Mouse (Mus musculus) limb, embryonic 10.5 days (tissue): ENCODE measurements around the gene Tbce. TPM values are rescaled to one million over a fixed set of nuclear protein-coding genes. Genes with fewer than 3 reads are reported as not detected.
A peak's percentile ranks its signal among the peaks of the same experiment; 100 is the strongest.

Experiments used
- DNase-seq: peaks from one replicate; pipeline ENCODE4 v3.0.0-alpha.2; 2017; ENCODE audit warnings: low spot score
- H3K27ac ChIP-seq: fragments of 300-500 bp; sonication (generic); 2 replicates; pipeline ENCODE4 v1.5.1; 2016; ENCODE audit warnings: mild to moderate bottlenecking
- H3K27me3 ChIP-seq: fragments of 300-500 bp; sonication (generic); 2 replicates; pipeline ENCODE4 v1.6.1; 2016; ENCODE audit warnings: low read depth, mild to moderate bottlenecking; ENCODE audit not compliant: poor library complexity, severe bottlenecking
- H3K36me3 ChIP-seq: fragments of 300-500 bp; sonication (generic); 2 replicates; pipeline ENCODE4 v1.6.1; 2016; ENCODE audit warnings: mild to moderate bottlenecking, moderate library complexity
- H3K4me1 ChIP-seq: fragments of 300-500 bp; sonication (generic); 2 replicates; pipeline ENCODE4 v1.6.1; 2016
- H3K4me3 ChIP-seq: fragments of 300-500 bp; sonication (generic); 2 replicates; pipeline ENCODE4 v1.5.1; 2016; ENCODE audit warnings: mild to moderate bottlenecking, moderate library complexity
- H3K9me3 ChIP-seq: fragments of 300-500 bp; sonication (generic); replicated peaks from 2 replicates; pipeline ENCODE4 v1.6.1; 2016; ENCODE audit warnings: mild to moderate bottlenecking
- WGBS: fragments of 180-500 bp; shearing (Covaris S2); methylation state at CpG from one replicate; pipeline ENCODE4 v1.1.7; 2016; 5-methylcytosine and 5-hydroxymethylcytosine counted together
- polyA plus RNA-seq: library from polyadenylated mRNA; unstranded; fragments of >200 nt; fragmentation: Nextera tagmentation; extraction: Ambion mirVana; gene quantifications from 2 replicates; pipeline ENCODE4 v1.2.1, GENCODE M21; 2016

The Tbce gene
- polyA plus RNA-seq, result 48.2 and 54.3 TPM in 2 replicates

DNA sequence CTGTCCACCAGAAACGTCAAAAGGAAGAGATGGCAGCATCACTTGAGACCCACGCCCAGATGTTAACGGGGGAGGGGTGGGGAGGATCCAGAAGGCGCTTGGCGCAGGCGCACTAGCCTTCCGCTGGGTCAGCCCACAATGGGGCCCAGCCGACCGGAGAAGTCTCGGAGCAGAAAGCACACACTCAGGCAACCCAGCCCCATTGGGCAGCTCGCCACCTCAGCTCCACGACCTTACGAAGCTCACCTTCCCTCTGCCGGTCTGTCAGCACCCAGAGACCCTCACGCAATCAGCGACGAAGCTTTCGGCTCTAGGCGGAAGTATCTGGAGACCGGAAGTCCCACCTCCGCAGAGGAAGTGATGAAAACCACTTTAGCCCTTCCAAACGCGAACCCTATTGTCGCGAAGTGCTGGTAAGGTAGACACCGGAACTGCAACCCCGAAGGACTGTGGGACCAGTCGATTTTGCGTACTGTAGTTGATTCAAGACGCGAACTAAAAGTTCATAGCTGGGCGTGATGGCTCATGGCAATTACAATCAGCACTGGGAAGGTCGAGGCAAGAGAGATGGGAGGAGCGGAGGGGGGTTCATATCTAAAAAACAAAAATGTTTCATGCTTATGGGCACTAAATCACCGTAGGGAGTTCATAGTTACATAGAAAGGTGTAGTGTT lies at the start of gene Tbce:
Tbce (minus strand) TSS at position 347 of the 674 bp plus-strand sequence.
- H3K4me3 ChIP-seq, result peak within 1 kb of the TSS; percentile 71
- no peaks in the 10 kb centered on the region for H3K27me3 ChIP-seq
- peak; percentile 93 for DNase-seq
- peaks cover 5% of the 10 kb centered on the region; the same call in 1 of the 2 replicates for H3K36me3 ChIP-seq
- no peaks in the 10 kb centered on the region for H3K9me3 ChIP-seq
- under 1% methylated on average over 35 of the region's 35 CpGs for WGBS
- H3K27ac ChIP-seq, result peak within 1 kb of the TSS; percentile 98
- H3K4me1 ChIP-seq, result peaks cover 10% of the 10 kb centered on the region

DNA sequence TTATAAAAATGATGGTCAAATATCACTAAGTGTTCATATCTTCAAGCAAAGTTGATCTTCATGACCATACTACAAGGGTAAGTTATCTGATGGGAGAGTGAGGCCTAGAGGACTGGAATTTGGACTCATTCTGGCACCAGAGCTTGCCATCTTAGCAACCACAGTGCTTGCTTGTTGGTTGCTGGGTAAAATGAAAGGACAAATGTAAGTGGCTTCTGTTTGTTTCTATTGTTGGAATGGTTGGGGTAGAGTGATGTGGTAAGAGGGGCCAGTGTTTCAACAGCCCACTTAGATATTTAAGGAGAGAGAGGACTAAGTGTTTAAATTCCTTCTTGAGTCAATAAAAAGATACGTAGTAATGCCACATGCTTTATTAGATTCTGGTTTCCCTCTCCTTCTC lies 49.2 kb upstream of the Tbce start:
- H3K4me3 ChIP-seq, result no peak overlapping the region
- no peaks in the 10 kb centered on the region for H3K27me3 ChIP-seq
- H3K36me3 ChIP-seq, result peaks cover 18% of the 10 kb centered on the region
- no peaks in the 10 kb centered on the region for H3K9me3 ChIP-seq
- H3K4me1 ChIP-seq, result no peaks in the 10 kb centered on the region
- WGBS, result 100% methylated on average over 1 of the region's 1 CpGs
- no peak overlapping the region for H3K27ac ChIP-seq
- no peak for DNase-seq

DNA sequence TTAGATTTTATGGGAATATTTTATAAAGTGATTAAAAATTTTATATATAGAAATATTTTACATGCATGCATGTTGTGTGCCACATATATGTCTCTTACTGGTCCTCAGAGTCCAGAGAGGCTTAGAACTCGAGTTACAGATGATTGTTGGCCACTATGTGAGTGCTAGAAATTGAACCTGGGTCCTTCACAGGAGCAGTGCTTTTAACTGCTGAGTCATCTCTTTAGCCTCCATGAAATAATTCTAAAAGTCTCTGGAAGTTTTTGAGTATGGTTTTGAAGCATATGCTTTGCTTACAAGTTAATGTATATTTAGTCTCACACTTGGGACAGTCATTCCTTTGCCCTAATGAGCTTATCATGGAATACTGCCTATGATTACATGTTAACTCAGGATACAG lies 35.9 kb upstream of the Tbce start:
- WGBS, result 91% methylated on average over 1 of the region's 1 CpGs
- H3K4me3 ChIP-seq, result no peak overlapping the region
- H3K27me3 ChIP-seq, result no peaks in the 10 kb centered on the region
- H3K9me3 ChIP-seq, result no peaks in the 10 kb centered on the region
- H3K4me1 ChIP-seq, result no peaks in the 10 kb centered on the region
- no peak for DNase-seq
- peaks cover 30% of the 10 kb centered on the region for H3K36me3 ChIP-seq
- H3K27ac ChIP-seq, result no peak overlapping the region

DNA sequence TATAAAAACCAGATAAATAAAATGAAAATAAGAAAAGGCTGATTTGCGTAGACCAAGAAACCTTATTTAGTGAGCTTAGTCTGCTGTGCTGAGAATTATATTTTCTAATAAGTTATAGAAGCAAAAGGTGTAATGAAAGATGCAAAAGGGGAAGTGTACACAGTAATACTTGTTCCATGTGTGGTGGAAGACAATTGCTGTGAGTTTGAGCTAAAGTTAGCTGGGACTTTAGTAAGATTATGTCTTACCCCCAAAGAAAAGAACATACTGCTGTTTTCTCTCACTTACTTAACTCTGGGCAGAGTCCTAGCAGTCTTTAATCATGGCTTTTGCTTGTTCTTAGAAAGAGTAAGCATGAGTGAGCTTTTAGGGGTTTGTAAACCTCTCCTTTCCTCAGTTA lies 34.9 kb upstream of the Tbce start:
- H3K27me3 ChIP-seq, result no peaks in the 10 kb centered on the region
- H3K36me3 ChIP-seq, result peaks cover 35% of the 10 kb centered on the region
- 100% methylated on average over 1 of the region's 1 CpGs for WGBS
- no peak overlapping the region for H3K4me3 ChIP-seq
- H3K4me1 ChIP-seq, result no peaks in the 10 kb centered on the region
- no peak for DNase-seq
- H3K27ac ChIP-seq, result no peak overlapping the region
- no peaks in the 10 kb centered on the region for H3K9me3 ChIP-seq

DNA sequence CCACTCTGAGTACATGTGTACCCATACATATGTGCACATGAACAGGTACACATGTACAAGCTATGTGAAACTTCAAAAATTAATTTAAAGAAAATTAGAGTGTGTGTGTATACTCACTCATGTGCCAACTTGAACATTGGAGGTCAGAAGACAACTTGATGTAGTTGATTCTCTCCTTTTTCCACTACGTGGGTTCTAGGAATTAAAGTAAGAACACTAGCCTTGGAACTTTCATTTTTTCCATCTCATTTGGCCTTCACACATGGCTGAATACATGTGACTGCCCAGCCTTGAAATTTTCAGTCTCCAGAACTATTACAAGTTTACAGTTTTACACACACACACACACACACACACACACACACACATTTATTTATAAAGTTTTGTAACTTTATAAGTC lies 29.9 kb upstream of the Tbce start:
- no peak overlapping the region for H3K27ac ChIP-seq
- H3K36me3 ChIP-seq, result peaks cover 56% of the 10 kb centered on the region

DNA sequence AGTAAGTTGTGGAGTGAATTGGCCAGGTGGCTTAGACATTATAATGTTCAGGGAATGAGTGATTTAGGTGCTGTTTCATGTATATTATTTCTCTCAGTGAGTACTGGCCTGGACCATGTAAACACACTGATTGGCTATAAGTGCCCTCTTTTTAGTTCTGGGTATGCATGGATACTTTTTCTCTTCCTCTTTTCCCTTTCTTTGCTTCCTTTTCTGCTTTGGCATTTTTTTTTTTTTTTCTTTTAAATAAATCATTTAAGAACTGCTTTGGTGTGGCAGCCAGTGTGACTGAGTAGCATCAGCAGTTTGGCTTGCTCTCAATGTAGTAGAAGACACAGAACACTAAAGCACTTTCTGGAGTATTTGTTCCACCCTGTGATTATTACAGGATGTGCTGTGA lies 28.6 kb upstream of the Tbce start:
- peaks cover 4% of the 10 kb centered on the region; the same call in 1 of the 2 replicates for H3K4me1 ChIP-seq
- no peak overlapping the region for H3K27ac ChIP-seq
- no peaks in the 10 kb centered on the region for H3K27me3 ChIP-seq
- peaks cover 55% of the 10 kb centered on the region for H3K36me3 ChIP-seq
- no peak for DNase-seq
- H3K9me3 ChIP-seq, result no peaks in the 10 kb centered on the region
- no peak overlapping the region for H3K4me3 ChIP-seq

More for the DNA sequence above, 29.9 kb upstream of the Tbce start:
- no peak for DNase-seq
- no peaks in the 10 kb centered on the region for H3K9me3 ChIP-seq
- H3K4me1 ChIP-seq, result peaks cover 4% of the 10 kb centered on the region; the same call in 1 of the 2 replicates
- no peaks in the 10 kb centered on the region for H3K27me3 ChIP-seq
- no peak overlapping the region for H3K4me3 ChIP-seq
- 97% methylated on average over 1 of the region's 1 CpGs for WGBS

DNA sequence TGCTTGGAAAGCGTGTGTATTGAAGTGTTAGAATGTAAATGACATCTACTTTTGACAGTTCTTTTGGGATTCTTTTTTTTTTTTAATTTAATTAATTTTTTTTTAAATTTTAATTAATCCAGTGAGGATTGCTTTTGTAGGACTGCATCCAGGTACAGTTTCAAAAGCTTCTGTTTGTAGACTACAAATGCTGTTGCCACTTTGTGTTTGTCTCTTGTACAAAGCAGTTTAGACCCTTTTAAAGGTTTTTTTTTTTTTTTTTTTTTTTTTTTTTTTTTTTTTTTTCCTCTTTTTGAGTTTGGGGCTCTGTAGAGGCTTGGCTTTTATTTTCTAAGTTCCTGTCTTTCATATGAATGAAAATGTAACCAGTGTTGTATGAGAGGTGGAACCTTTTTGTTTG lies 26.3 kb upstream of the Tbce start:
- no peak for DNase-seq
- Histone ChIP-seq H3K27me3 (no peaks in the 10 kb centered on the region), H3K4me1 (peaks cover 10% of the 10 kb centered on the region), H3K36me3 (peaks cover 42% of the 10 kb centered on the region), H3K9me3 (no peaks in the 10 kb centered on the region), H3K4me3 (no peak overlapping the region), H3K27ac (no peak overlapping the region)
- 92% methylated on average over 1 of the region's 1 CpGs for WGBS

DNA sequence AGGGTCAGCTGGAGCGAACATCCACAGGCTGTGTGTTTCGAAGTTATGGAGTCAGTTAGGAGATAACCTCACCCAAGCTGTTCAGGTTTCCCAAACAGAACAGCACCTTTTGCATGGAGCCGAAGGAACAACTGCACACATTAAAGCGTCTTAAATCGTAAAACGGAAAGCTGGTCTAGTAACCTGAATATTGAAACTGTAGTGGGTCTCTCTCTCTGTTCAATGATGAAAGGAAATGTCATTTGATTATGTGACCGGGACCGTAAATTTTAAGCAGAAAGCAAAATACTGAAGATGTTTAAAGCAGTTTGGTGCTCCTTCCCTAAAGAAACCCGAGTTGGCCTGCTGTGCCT lies 25.6 kb upstream of the Tbce start:
- Histone ChIP-seq H3K4me3 (peak overlapping the region; percentile 98), H3K27ac (peak overlapping the region; percentile 98; the same call in 1 of the 2 replicates), H3K4me1 (peaks cover 11% of the 10 kb centered on the region), H3K9me3 (no peaks in the 10 kb centered on the region), H3K36me3 (peaks cover 43% of the 10 kb centered on the region), H3K27me3 (no peaks in the 10 kb centered on the region)
- WGBS, result 25% methylated on average over 9 of the region's 9 CpGs
- DNase-seq, result no peak

DNA sequence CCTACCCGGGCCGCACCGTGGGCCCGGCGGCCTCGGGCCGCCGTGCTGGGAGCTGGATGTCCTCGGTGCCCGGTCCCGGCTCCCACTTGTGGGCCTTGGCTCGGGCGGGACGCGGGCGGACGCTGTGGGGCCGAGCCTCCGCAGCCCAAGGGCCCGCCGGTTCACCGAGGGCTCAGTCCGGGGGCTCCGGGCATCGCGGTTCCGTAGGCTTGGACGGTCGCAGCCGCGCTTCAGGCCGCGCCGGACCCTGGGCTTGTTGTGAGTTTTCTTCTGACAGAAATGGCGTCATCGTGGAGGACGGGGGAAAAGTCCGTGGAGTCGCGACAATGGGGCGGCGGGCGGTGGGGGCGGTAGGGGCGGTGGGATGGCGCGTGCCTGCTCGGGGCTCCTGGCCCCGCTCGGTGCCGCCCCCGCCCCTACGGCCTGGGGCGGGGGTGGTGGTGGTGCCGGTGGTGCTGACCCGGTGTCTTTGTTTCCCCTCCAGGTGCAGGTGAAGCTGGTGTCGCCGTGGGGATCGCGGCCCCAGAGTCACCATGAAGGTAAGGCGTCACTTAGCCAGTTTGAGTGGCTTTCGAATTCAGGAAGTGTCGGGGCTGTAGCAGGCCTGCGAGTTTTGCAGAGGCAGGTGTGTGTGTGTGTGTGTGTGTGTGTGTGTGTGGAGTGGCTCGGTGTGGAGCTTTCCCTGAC lies 25.0 kb upstream of the Tbce start:
- peaks cover 42% of the 10 kb centered on the region for H3K36me3 ChIP-seq
- no peaks in the 10 kb centered on the region for H3K27me3 ChIP-seq
- no peaks in the 10 kb centered on the region for H3K9me3 ChIP-seq
- H3K27ac ChIP-seq, result peak overlapping the region; percentile 98
- under 1% methylated on average over 65 of the region's 65 CpGs for WGBS
- H3K4me3 ChIP-seq, result peak overlapping the region; percentile 98
- peak; percentile 63 for DNase-seq
- H3K4me1 ChIP-seq, result peaks cover 11% of the 10 kb centered on the region

DNA sequence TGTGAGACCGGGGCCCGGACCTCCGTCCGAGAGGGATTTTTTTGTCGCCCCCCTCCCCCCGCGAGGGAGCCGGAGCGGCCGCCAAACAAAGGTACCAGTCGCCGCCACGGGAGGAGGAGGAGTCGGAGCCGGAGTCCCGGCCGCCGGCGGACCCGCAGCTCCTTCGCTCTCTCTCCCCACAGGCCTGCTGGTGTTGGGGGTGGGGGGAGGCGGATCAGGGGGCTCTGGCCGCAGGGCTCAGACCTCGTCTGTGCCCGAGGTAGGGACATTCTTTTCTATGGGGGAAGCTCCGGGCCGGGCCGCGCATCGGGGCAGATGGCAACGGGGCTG lies 24.5 kb upstream of the Tbce start:
- no peaks in the 10 kb centered on the region for H3K9me3 ChIP-seq
- peak overlapping the region; percentile 98 for H3K4me3 ChIP-seq
- H3K27ac ChIP-seq, result peak overlapping the region; percentile 98
- 0% methylated on average over 22 of the region's 31 CpGs for WGBS
- peaks cover 43% of the 10 kb centered on the region for H3K36me3 ChIP-seq
- DNase-seq, result no peak
- H3K27me3 ChIP-seq, result no peaks in the 10 kb centered on the region
- peaks cover 11% of the 10 kb centered on the region for H3K4me1 ChIP-seq

DNA sequence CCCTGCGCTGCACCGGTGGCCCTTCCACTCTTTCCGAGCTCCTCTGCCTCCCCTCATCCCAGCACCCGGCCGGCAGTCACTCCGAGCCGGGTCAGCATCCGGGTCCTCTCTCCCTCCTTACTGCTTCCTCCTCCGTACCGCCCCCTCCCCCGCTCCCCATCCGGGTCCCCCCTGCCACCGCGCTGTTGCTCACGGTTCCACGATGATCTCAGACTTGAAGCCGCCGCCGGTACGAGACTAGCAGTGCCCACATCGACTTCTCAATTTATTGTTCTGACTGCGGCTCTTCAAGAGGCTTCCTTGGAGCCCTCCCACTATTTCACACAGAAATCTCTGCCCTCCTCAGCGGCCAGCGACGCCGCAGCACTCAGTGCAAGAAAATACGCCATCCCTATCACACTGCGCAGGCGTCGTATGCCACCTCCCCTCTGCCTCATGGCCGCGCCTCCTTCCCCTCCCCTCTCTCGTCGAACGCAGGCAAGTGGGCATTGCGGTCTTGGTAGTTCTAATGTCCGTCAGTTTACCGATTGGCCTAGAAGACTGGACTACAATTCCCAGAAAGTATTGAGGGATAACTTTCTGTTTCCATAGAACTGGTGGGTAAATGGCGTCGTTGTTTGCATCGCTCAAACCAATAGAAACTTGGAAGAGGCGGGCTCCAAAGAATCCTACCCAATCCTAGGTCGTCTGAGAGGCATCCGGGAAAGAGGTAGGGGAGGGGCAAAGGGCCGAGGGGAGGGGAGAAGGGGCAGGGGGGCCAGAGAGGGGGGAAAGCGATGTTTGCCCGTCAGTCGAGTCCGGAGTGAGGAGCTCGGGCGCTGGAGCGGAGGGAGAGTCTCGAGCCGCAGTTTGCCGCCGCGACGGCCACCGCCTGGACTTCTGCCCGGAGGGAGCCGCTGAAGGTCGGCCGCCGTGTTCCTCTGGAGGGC lies 23.8 kb upstream of the Tbce start, which contains the start of the genes Arid4b and Ggps1:
Arid4b (plus strand) TSS at position 220 of the 929 bp plus-strand sequence.
Ggps1 (minus strand) TSS at position 476 of the 929 bp plus-strand sequence.
- H3K36me3 ChIP-seq, result peaks cover 40% of the 10 kb centered on the region
- peak within 1 kb of the TSS; percentile 98 for H3K27ac ChIP-seq
- H3K27me3 ChIP-seq, result no peaks in the 10 kb centered on the region
- peak; percentile 95 for DNase-seq
- peaks cover 11% of the 10 kb centered on the region for H3K4me1 ChIP-seq
- peak within 1 kb of the TSS; percentile 98 for H3K4me3 ChIP-seq
- no peaks in the 10 kb centered on the region for H3K9me3 ChIP-seq
- under 1% methylated on average over 64 of the region's 64 CpGs for WGBS

DNA sequence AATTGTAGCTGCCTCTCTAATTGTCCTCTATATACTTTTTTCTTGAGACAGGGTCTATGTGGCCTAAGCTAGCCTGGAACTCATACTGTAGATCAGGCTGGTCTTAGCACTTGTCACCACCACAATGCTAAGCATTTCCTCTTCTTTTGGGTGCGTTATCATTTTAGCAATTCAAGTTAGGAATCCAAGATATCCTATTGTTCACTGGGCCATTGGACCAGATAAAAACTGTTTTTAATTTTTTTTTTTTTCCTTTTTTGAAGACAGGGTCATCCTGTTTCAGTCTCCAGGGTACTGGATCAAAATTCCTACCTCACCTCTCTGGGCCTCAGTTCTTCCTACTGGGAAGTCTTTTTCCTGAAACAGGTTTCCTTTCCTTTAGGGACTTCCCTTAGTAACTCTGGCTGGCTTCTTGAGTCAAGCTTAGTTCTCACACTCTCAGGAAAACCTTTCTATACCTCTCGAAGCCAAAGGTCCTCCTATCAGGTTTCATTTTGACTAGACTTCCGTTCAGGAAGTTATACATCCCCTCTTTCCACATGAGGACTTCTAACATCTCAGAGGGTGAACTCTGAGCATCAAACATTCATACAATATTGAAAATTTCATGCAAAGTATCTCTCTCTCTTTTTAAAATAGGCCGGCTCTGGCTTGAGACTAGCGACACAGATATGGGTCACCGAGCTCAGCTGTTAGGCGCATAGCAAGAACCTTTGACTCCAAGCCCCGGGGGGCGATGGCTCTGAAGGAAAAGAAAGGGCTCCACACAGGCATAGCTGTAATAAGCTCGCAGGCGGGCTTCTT lies 23.0 kb upstream of the Tbce start:
- H3K4me1 ChIP-seq, result peaks cover 11% of the 10 kb centered on the region
- H3K36me3 ChIP-seq, result peaks cover 34% of the 10 kb centered on the region
- H3K27ac ChIP-seq, result peak overlapping the region; percentile 98
- peak overlapping the region; percentile 98 for H3K4me3 ChIP-seq
- no peak for DNase-seq
- WGBS, result 6% methylated on average over 11 of the region's 11 CpGs
- H3K27me3 ChIP-seq, result no peaks in the 10 kb centered on the region
- no peaks in the 10 kb centered on the region for H3K9me3 ChIP-seq
